Mouse (Mus musculus) CH12.LX (cell line): ENCODE results near the gene Tbc1d22a. TPM values are rescaled to one million over a fixed set of nuclear protein-coding genes. Genes with fewer than 3 reads are reported as not detected.

Experiments
- DNase-seq: peaks from one replicate; pipeline ENCODE4 v3.0.0-alpha.2; 2013; ENCODE audit errors: extremely low read depth
- H3K27ac ChIP-seq: 2 replicates; pipeline ENCODE4 v1.5.1; 2012; ENCODE audit warnings: low read depth, mild to moderate bottlenecking, control low read depth, moderate library complexity; ENCODE audit not compliant: insufficient read depth
- H3K27me3 ChIP-seq: replicated peaks from 2 replicates; pipeline ENCODE3; 2012; ENCODE audit warnings: inconsistent platforms
- H3K36me3 ChIP-seq, 2 experiments: replicated peaks in 1 of 2; 2 replicates each; pipeline versions ENCODE3 to v1.6.1; 2012; ENCODE audit warnings: inconsistent platforms in 1 of 2, low read length in 1 of 2, mild to moderate bottlenecking in 1 of 2, mixed read lengths in 1 of 2, moderate library complexity in 1 of 2; ENCODE audit not compliant: control insufficient read depth in 1 of 2, insufficient read depth in 1 of 2
- H3K4me1 ChIP-seq, 2 experiments: 2 replicates each; pipeline ENCODE4 v1.6.1; 2012; ENCODE audit warnings: inconsistent platforms in 1 of 2, moderate library complexity in 1 of 2; ENCODE audit not compliant: insufficient read depth in 2 of 2, control insufficient read depth in 1 of 2
- H3K4me2 ChIP-seq: 2 replicates; pipeline ENCODE4 v1.6.1; 2012; ENCODE audit warnings: low read depth, mild to moderate bottlenecking, control low read depth; ENCODE audit not compliant: poor library complexity, insufficient read depth, severe bottlenecking
- H3K4me3 ChIP-seq, 3 experiments: fragments of 150-350 bp in 1 of 3; sonication (generic) in 1 of 3; replicated peaks in 1 of 3; 2 replicates each; pipeline versions ENCODE3 to v1.5.1; 2011 to 2012; ENCODE audit warnings: low read depth in 2 of 3, low read length in 2 of 3, mild to moderate bottlenecking in 2 of 3, moderate library complexity in 2 of 3, control low read depth in 1 of 3, improper control_type of control experiment in 1 of 3, inconsistent platforms in 1 of 3, mixed read lengths in 1 of 3; ENCODE audit not compliant: poor library complexity in 1 of 3
- H3K79me2 ChIP-seq: replicated peaks from 2 replicates; pipeline ENCODE4 v1.6.1; 2012; ENCODE audit warnings: mild to moderate bottlenecking, moderate library complexity; ENCODE audit not compliant: control insufficient read depth, poor library complexity, insufficient read depth, severe bottlenecking; ENCODE audit errors: extremely low read depth
- H3K9ac ChIP-seq: 2 replicates; pipeline ENCODE4 v1.6.1; 2012; ENCODE audit warnings: low read depth, mild to moderate bottlenecking, control low read depth, moderate library complexity; ENCODE audit not compliant: insufficient read depth
- H3K9me3 ChIP-seq: replicated peaks from 2 replicates; pipeline ENCODE3; 2012; ENCODE audit warnings: low read length, inconsistent platforms, mixed read lengths
- CHD2 ChIP-seq: IDR thresholded peaks from 2 replicates; pipeline ENCODE4 v1.6.1; 2011; ENCODE audit warnings: low read length, improper control_type of control experiment
- CTCF ChIP-seq, 2 experiments: IDR thresholded peaks in 1 of 2; conservative IDR thresholded peaks in 1 of 2; 2 replicates each; pipeline ENCODE4 v1.5.1; 2011 to 2012; ENCODE audit warnings: low read depth in 2 of 2, low read length in 2 of 2, improper control_type of control experiment in 1 of 2, inconsistent platforms in 1 of 2, mild to moderate bottlenecking in 1 of 2, moderate library complexity in 1 of 2
- E2F4 ChIP-seq: IDR thresholded peaks from 2 replicates; pipeline ENCODE4 v1.6.1; 2011; ENCODE audit warnings: low read depth, low read length, improper control_type of control experiment; ENCODE audit not compliant: insufficient replicate concordance
- ELF1 ChIP-seq: IDR thresholded peaks from 2 replicates; pipeline ENCODE4 v1.6.1; 2014; ENCODE audit warnings: low read depth, mild to moderate bottlenecking, inconsistent platforms, low read length, improper control_type of control experiment
- ETS1 ChIP-seq: conservative IDR thresholded peaks from 2 replicates; pipeline ENCODE4 v1.6.1; 2012; ENCODE audit warnings: low read depth, mild to moderate bottlenecking, inconsistent platforms, low read length, improper control_type of control experiment, moderate library complexity
- HCFC1 ChIP-seq: IDR thresholded peaks from 2 replicates; pipeline ENCODE4 v1.6.1; 2012; ENCODE audit warnings: low read depth, mild to moderate bottlenecking, inconsistent platforms, low read length, improper control_type of control experiment
- IRF4 ChIP-seq: IDR thresholded peaks from 2 replicates; pipeline ENCODE4 v1.6.1; 2014; ENCODE audit warnings: low read depth, mild to moderate bottlenecking, inconsistent platforms, low read length, improper control_type of control experiment
- JUN ChIP-seq: IDR thresholded peaks from 2 replicates; pipeline ENCODE4 v1.6.1; 2011; ENCODE audit warnings: low read depth, mild to moderate bottlenecking, low read length, improper control_type of control experiment, moderate library complexity; ENCODE audit not compliant: insufficient read depth
- MAX ChIP-seq: IDR thresholded peaks from 2 replicates; pipeline ENCODE4 v1.6.1; 2011; ENCODE audit warnings: low read length, improper control_type of control experiment
- MAZ ChIP-seq: IDR thresholded peaks from 2 replicates; pipeline ENCODE4 v1.6.1; 2012; ENCODE audit warnings: low read depth, mild to moderate bottlenecking, inconsistent platforms, low read length, improper control_type of control experiment, moderate library complexity
- MEF2A ChIP-seq: IDR thresholded peaks from 2 replicates; pipeline ENCODE4 v1.6.1; 2014; ENCODE audit warnings: low read depth, mild to moderate bottlenecking, inconsistent platforms, low read length, improper control_type of control experiment, borderline replicate concordance
- MYC ChIP-seq: IDR thresholded peaks from 2 replicates; pipeline ENCODE4 v1.6.1; 2011; ENCODE audit warnings: low read depth, mild to moderate bottlenecking, improper control_type of control experiment, low read length
- RAD21 ChIP-seq: IDR thresholded peaks from 2 replicates; pipeline ENCODE4 v1.6.1; 2011; ENCODE audit warnings: low read depth, mild to moderate bottlenecking, low read length, improper control_type of control experiment, moderate library complexity
- RCOR1 ChIP-seq: conservative IDR thresholded peaks from 2 replicates; pipeline ENCODE4 v1.6.1; 2012; ENCODE audit warnings: low read depth, mild to moderate bottlenecking, inconsistent platforms, low read length, improper control_type of control experiment
- SMC3 ChIP-seq: IDR thresholded peaks from 2 replicates; pipeline ENCODE4 v1.6.1; 2011; ENCODE audit warnings: low read depth, low read length, improper control_type of control experiment
- USF1 ChIP-seq: IDR thresholded peaks from 2 replicates; pipeline ENCODE4 v1.6.1; 2014; ENCODE audit warnings: low read depth, mild to moderate bottlenecking, inconsistent platforms, low read length, improper control_type of control experiment
- USF2 ChIP-seq: conservative IDR thresholded peaks from 2 replicates; pipeline ENCODE4 v1.6.1; 2011; ENCODE audit warnings: low read depth, low read length, improper control_type of control experiment
- ZC3H11A ChIP-seq: IDR thresholded peaks from 2 replicates; pipeline ENCODE4 v1.6.1; 2012; ENCODE audit warnings: low read depth, mild to moderate bottlenecking, inconsistent platforms, low read length, improper control_type of control experiment
- ZKSCAN1 ChIP-seq: IDR thresholded peaks from 2 replicates; pipeline ENCODE4 v1.6.1; 2012; ENCODE audit warnings: low read depth, inconsistent platforms, low read length, improper control_type of control experiment, borderline replicate concordance
- ZMIZ1 ChIP-seq: IDR thresholded peaks from 2 replicates; pipeline ENCODE4 v1.6.1; 2012; ENCODE audit warnings: low read depth, mild to moderate bottlenecking, inconsistent platforms, low read length, improper control_type of control experiment
- dilution Hi-C: fragments of 300-500 bp; cut with MboI; formaldehyde crosslinking; loops from 2 replicates; pipeline ENCODE4 v1.14.3; 2020; ENCODE audit warnings: low sequenced_read_pairs; ENCODE audit not compliant: extremely low pct_unique_long_range_greater_than_20kb, extremely low pct_ligation_motif_present
- in situ Hi-C: fragments of 300-500 bp; cut with MboI; formaldehyde crosslinking; loops from 3 replicates; pipeline ENCODE4 v1.14.3; 2019; ENCODE audit warnings: low sequenced_read_pairs, low pct_ligation_motif_present, low pct_unique_long_range_greater_than_20kb, mixed read lengths
- polyA plus RNA-seq: library from polyadenylated mRNA; unstranded; fragments of >175 nt; gene quantifications from 2 replicates; pipeline ENCODE4 v1.2.1, GENCODE M21; 2012; ENCODE audit warnings: low read depth; ENCODE audit not compliant: insufficient read length
- total RNA-seq, 2 experiments: library from RNA; depleted of rRNA; stranded (reverse); fragments of 300-350 nt in 1 of 2; fragments of >200 nt in 1 of 2; gene quantifications; 2 replicates each; pipeline ENCODE4 v1.2.3; 2012 to 2014

Tbc1d22a gene
- total and polyA plus RNA-seq, 3 experiments: 17.6 to 20.2 (median 19.4) TPM

DNA sequence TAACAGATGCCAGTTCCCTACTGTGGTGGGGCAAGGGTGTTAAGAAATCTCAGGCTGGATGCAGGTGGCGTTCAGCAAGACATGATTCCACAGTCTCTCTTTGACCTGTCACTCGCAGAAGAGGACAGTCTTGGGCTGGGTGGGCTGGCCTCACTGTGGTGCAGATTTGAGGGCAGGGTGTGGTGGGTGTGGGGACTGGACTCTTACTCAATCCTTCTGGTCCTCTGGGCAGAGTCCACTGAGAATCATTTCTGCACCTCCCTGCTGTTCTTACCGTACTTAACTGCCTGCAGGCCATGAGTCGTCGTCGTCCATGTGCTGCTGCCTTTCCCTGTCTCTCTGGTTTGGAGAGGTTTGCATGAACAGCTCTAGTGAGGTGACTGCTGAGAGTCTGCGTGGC is 61.5 kb downstream of the Tbc1d22a start:
- Histone ChIP-seq H3K9ac (no peak overlapping the region), H3K36me3 (peaks cover 0 to 25% of the 10 kb centered on the region in 2 experiments), H3K4me1 (peaks cover 7 to 15% of the 10 kb centered on the region in 2 experiments), H3K27ac (no peak overlapping the region), H3K4me2 (no peak overlapping the region), H3K27me3 (no peaks in the 10 kb centered on the region), H3K79me2 (no peaks in the 10 kb centered on the region; the same call in 1 of the 2 replicates), H3K9me3 (no peaks in the 10 kb centered on the region), H3K4me3 (no peak overlapping the region)
- no peak for DNase-seq
- dilution Hi-C loops (no loop called here), in situ Hi-C loops (no loop called here)
- TF ChIP-seq HCFC1 (no peak), ELF1 (no peak), USF1 (no peak), CTCF (conservative IDR thresholded peaks at IDR 0.05 in 1 of 2, IDR thresholded peaks at IDR 0.05 in 1 of 2; ENCODE audit: low read depth in 2 of 2, low read length in 2 of 2) (no peak), IRF4 (no peak), MEF2A (no peak), MYC (no peak), USF2 (no peak)

- no peak for DNase-seq
- Histone ChIP-seq H3K79me2 (no peaks in the 10 kb centered on the region; the same call in 1 of the 2 replicates), H3K27me3 (no peaks in the 10 kb centered on the region), H3K4me2 (no peak overlapping the region), H3K4me1 (peaks cover 10 to 24% of the 10 kb centered on the region in 2 experiments), H3K9ac (no peak overlapping the region), H3K36me3 (peaks cover 0 to 23% of the 10 kb centered on the region in 2 experiments), H3K4me3 (no peak overlapping the region), H3K27ac (no peak overlapping the region), H3K9me3 (no peaks in the 10 kb centered on the region)
- in situ Hi-C loops (no loop called here), dilution Hi-C loops (no loop called here)
- TF ChIP-seq ELF1 (no peak), MAX (no peak), RCOR1 (no peak), E2F4 (no peak), ZMIZ1 (no peak), SMC3 (no peak), MAZ (no peak), ZC3H11A (no peak), RAD21 (no peak), ZKSCAN1 (no peak), JUN (no peak), ETS1 (no peak), CHD2 (no peak)
Measured at GRCm38 (mm10) chr15:86276538-86277264, 62.4 kb downstream of the Tbc1d22a start.
